Mouse (Mus musculus) hindbrain, embryonic 10.5 days (tissue): ENCODE measurements around the gene Pphln1. TPM values are rescaled to one million over a fixed set of nuclear protein-coding genes. Genes with fewer than 3 reads are reported as not detected.
"Not testable (repeated sequence)": the region's sequence is repeated elsewhere in the genome, so short reads cannot be mapped to it uniquely, and the experiment has no call there.

Experiments
- DNase-seq: peaks from one replicate; pipeline ENCODE4 v3.0.0-alpha.2; 2017; ENCODE audit warnings: low spot score
- H3K27ac ChIP-seq: fragments of 300-500 bp; sonication (generic); 2 replicates; pipeline ENCODE4 v1.5.1; 2016; ENCODE audit warnings: mild to moderate bottlenecking, moderate library complexity
- H3K27me3 ChIP-seq: fragments of 300-500 bp; sonication (generic); 2 replicates; pipeline ENCODE4 v1.6.1; 2016; ENCODE audit warnings: mild to moderate bottlenecking; ENCODE audit not compliant: poor library complexity, insufficient read depth, severe bottlenecking
- H3K36me3 ChIP-seq: fragments of 300-500 bp; sonication (generic); 2 replicates; pipeline ENCODE4 v1.6.1; 2016; ENCODE audit warnings: mild to moderate bottlenecking, moderate library complexity
- H3K4me1 ChIP-seq: fragments of 300-500 bp; sonication (generic); replicated peaks from 2 replicates; pipeline ENCODE4 v1.6.1; 2016; ENCODE audit warnings: mild to moderate bottlenecking
- H3K4me3 ChIP-seq: fragments of 300-500 bp; sonication (generic); 2 replicates; pipeline ENCODE4 v1.5.1; 2016; ENCODE audit warnings: mild to moderate bottlenecking, moderate library complexity
- H3K9me3 ChIP-seq: fragments of 300-500 bp; sonication (generic); 2 replicates; pipeline ENCODE4 v1.6.1; 2016; ENCODE audit warnings: mild to moderate bottlenecking, moderate library complexity
- WGBS: fragments of 180-500 bp; shearing (Covaris S2); methylation state at CpG from one replicate; pipeline ENCODE4 v1.1.7; 2016; 5-methylcytosine and 5-hydroxymethylcytosine counted together
- polyA plus RNA-seq: library from polyadenylated mRNA; unstranded; fragments of >200 nt; fragmentation: Nextera tagmentation; extraction: Ambion mirVana; gene quantifications from 2 replicates; pipeline ENCODE4 v1.2.1, GENCODE M21; 2016

Pphln1 gene
- 86.0 and 95.9 TPM in 2 replicates for polyA plus RNA-seq

DNA sequence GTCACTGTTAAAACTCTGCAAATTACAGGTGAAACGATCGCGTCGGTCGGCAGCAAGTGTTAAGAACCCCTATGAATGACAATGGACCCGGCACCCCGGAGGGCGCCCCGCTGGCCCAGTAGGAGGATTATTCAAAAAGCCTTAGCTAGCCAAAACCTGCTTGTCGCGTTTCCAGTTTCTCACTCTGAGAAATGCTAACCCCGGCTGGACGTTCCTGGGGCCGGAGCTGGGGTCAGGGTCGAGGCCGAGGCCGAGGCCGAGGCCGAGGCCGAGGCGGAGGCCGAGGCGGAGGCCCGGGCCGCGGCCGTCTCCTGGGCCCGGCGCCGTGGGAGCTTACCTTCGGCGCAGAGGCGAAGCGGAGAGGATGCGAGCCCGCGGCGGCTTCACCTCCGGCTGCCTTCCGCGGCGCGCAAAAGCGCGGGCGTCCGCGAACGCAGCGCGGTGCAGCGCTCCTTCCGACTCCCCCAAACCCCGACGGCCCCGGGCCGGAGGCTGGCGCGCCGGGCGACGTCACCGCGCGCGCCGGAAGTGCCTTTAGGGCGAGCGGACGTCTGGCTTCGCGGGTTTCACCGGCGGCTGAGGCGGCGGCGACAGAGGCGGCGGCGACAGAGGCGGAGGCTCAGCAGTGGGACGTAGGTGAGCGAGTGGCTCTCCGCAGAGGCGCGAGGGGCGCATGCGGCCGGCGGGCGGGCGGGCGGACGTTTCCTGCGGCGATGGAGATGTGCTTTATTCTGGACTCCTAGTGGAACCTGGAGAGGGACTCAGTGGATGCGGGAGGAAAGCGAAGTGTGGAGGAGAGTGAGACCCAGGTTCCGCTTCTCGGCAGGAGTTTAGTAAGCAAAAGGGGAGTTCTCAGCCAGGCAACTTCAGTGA, at the start of gene Pphln1, which contains the start of gene Zcrb1:
Pphln1 (plus strand) TSS at position 525 of the 873 bp plus-strand sequence.
Zcrb1 (minus strand) TSS at position 509 of the 873 bp plus-strand sequence.
- peak; percentile 89 for DNase-seq
- H3K27me3 ChIP-seq = no peaks in the 10 kb centered on the region
- peaks cover 34% of the 10 kb centered on the region for H3K4me1 ChIP-seq
- peak within 1 kb of the TSS; percentile 91 for H3K4me3 ChIP-seq
- peak within 1 kb of the TSS; percentile 96 for H3K27ac ChIP-seq
- under 1% methylated on average over 100 of the region's 100 CpGs for WGBS
- peaks cover 33% of the 10 kb centered on the region for H3K36me3 ChIP-seq
- no peaks in the 10 kb centered on the region for H3K9me3 ChIP-seq

- no peak overlapping the region for H3K4me3 ChIP-seq
- H3K27me3 ChIP-seq = no peaks in the 10 kb centered on the region
- no peak overlapping the region for H3K27ac ChIP-seq
- WGBS = 90% methylated on average over 18 of the region's 19 CpGs
- no peaks in the 10 kb centered on the region for H3K9me3 ChIP-seq
- H3K36me3 ChIP-seq = no peaks in the 10 kb centered on the region
- no peak for DNase-seq
- no peaks in the 10 kb centered on the region for H3K4me1 ChIP-seq
Observed at GRCm38 (mm10) chr15:93358346-93359095, 39.6 kb upstream of the Pphln1 start.

- H3K4me3 ChIP-seq = no peak overlapping the region
- H3K36me3 ChIP-seq = no peaks in the 10 kb centered on the region
- no peaks in the 10 kb centered on the region for H3K27me3 ChIP-seq
- H3K4me1 ChIP-seq = no peaks in the 10 kb centered on the region
- H3K27ac ChIP-seq = no peak overlapping the region
- H3K9me3 ChIP-seq = no peaks in the 10 kb centered on the region
- 91% methylated on average over 6 of the region's 6 CpGs for WGBS
- DNase-seq = no peak
Observed at GRCm38 (mm10) chr15:93365561-93365960, 32.6 kb upstream of the Pphln1 start.

DNA sequence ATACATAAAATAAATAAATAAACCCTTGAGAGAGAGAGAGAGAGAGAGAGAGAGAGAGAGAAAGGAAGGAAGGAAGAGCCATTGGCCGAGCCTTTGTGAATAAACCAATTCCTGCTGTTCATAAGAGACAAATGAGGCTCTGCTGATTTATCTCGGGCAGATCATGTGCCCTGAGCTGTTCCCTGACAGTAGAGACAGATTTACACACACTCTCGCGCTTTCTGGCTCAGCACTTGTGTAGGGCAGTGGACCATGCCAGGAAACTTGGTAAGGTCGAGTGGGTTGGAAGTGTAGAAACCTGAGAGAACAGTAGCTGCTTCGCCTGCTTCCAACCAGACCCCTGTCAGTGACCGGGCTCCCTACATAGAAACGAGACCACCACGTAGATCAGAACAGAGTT, 29.6 kb upstream of the Pphln1 start:
- DNase-seq = no peak
- H3K9me3 ChIP-seq = no peaks in the 10 kb centered on the region
- H3K27ac ChIP-seq = no peak overlapping the region
- no peaks in the 10 kb centered on the region for H3K4me1 ChIP-seq
- WGBS = 74% methylated on average over 9 of the region's 9 CpGs
- H3K4me3 ChIP-seq = no peak overlapping the region
- H3K27me3 ChIP-seq = no peaks in the 10 kb centered on the region
- no peaks in the 10 kb centered on the region for H3K36me3 ChIP-seq

DNA sequence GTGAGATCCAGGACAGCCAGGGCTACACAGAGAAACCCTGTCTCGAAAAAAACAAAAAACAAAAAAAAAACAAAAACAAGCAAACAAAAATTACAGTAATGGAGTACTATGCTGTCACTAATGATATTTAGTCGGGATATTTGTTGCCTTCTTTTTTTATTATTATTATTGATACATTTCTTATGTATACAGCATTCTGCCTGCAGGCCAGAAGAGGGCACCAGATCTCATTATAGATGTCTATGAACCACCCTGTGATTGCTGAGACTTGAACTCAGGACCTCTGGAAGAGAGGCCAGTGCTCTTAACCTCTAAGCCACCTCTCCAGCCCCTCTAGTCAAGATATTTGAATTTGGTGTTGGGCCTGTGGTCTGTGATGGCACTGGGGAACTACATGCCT, 26.3 kb upstream of the Pphln1 start:
- no peaks in the 10 kb centered on the region for H3K36me3 ChIP-seq

GRCm38 (mm10) chr15:93372525-93373119, 25.5 kb upstream of the Pphln1 start:
- not testable (repeated sequence) for H3K27ac ChIP-seq, DNase-seq, H3K4me3 ChIP-seq, H3K36me3 ChIP-seq, H3K4me1 ChIP-seq, H3K27me3 ChIP-seq, H3K9me3 ChIP-seq

More for the DNA sequence above, 26.3 kb upstream of the Pphln1 start:
- DNase-seq = no peak
- no peak overlapping the region for H3K27ac ChIP-seq
- no peaks in the 10 kb centered on the region for H3K4me1 ChIP-seq
- WGBS = 86% methylated on average over 2 of the region's 2 CpGs
- no peaks in the 10 kb centered on the region for H3K27me3 ChIP-seq
- H3K4me3 ChIP-seq = no peak overlapping the region
- H3K9me3 ChIP-seq = no peaks in the 10 kb centered on the region

- H3K9me3 ChIP-seq = no peaks in the 10 kb centered on the region
- no peak overlapping the region for H3K27ac ChIP-seq
- H3K4me3 ChIP-seq = no peak overlapping the region
- DNase-seq = no peak
- no peaks in the 10 kb centered on the region for H3K4me1 ChIP-seq
- no peaks in the 10 kb centered on the region for H3K36me3 ChIP-seq
- no peaks in the 10 kb centered on the region for H3K27me3 ChIP-seq
- 92% methylated on average over 5 of the region's 5 CpGs for WGBS
Observed at GRCm38 (mm10) chr15:93375696-93376095, 22.5 kb upstream of the Pphln1 start.

DNA sequence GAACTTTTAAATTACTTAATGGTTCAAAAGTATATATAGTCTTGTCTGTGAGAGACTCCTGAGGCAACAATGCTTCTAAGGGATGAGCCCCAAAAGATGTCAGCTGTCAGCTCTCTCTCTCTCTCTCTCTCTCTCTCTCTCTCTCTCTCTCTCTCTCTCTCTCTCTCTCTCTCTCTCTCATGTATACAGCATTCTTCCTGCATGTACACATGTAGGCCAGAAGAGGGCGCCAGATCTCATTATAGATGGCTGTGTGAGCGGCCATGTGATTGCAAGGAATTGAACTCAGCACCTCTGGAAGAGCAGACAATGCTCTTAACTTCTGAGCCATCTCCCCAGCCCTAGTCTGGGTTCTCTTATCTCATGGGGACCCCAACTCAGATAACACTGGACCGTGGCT, 19.0 kb upstream of the Pphln1 start:
- no peak for DNase-seq
- peaks cover 7% of the 10 kb centered on the region for H3K36me3 ChIP-seq
- no peaks in the 10 kb centered on the region for H3K9me3 ChIP-seq
- no peak overlapping the region for H3K4me3 ChIP-seq
- 80% methylated on average over 3 of the region's 3 CpGs for WGBS
- H3K27me3 ChIP-seq = no peaks in the 10 kb centered on the region
- no peak overlapping the region for H3K27ac ChIP-seq
- no peaks in the 10 kb centered on the region for H3K4me1 ChIP-seq

- H3K27ac ChIP-seq = no peak overlapping the region
- H3K36me3 ChIP-seq = peaks cover 27% of the 10 kb centered on the region
- no peaks in the 10 kb centered on the region for H3K4me1 ChIP-seq
- 70% methylated on average over 5 of the region's 5 CpGs for WGBS
- H3K27me3 ChIP-seq = no peaks in the 10 kb centered on the region
- H3K4me3 ChIP-seq = no peak overlapping the region
- no peak for DNase-seq
- H3K9me3 ChIP-seq = no peaks in the 10 kb centered on the region
Observed at GRCm38 (mm10) chr15:93381337-93381736, 16.8 kb upstream of the Pphln1 start.

- WGBS = 2% methylated on average over 11 of the region's 11 CpGs
- Histone ChIP-seq H3K4me1 (peaks cover 34% of the 10 kb centered on the region), H3K36me3 (peaks cover 41% of the 10 kb centered on the region), H3K27me3 (no peaks in the 10 kb centered on the region), H3K27ac (peak overlapping the region; percentile 96), H3K9me3 (no peaks in the 10 kb centered on the region), H3K4me3 (peak overlapping the region; percentile 91)
- DNase-seq = no peak
Observed at GRCm38 (mm10) chr15:93397269-93397668, 881 bp upstream of the Pphln1 start.

DNA sequence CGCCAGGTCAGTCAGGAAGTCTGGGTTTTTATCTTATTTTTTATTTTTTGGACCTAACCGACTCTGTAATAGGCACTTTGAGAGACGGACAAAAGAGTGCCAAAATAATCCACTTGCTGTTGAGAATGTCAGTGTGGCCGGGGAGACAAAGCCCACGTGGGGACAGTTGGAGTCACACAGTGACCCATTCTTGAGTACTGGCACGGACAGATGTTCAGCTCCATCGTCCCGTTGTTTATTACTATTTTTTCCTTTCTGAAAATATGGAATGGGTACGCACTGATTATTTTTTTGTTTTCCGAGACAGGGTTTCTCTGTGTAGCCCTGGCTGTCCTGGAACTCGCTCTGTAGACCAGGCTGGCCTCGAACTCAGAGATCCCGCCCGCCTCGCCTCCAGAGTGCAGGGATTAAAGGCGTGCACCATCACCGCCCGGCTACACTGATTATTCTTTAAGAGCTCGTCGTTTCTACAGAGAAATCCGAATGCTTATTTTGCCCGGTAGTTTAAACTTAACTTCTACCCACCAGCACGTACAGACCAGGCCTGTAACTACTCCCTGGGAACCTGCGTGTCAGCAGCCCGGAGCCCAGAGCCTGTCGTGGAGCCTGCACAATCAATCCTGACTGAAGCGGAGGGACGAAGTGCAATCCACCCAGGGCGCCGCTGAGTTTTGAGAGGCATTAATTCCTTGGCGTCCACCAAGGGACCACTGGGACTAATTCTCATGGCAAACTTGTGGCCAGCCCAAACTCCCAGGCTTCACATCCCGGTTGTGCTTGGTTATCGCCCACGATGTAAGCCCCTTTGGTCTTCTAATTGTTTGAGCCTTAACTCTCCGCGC, 770 bp downstream of the Pphln1 start:
- Histone ChIP-seq H3K4me1 (peaks cover 34% of the 10 kb centered on the region), H3K27ac (peak overlapping the region; percentile 96), H3K9me3 (no peaks in the 10 kb centered on the region), H3K27me3 (no peaks in the 10 kb centered on the region), H3K36me3 (peaks cover 25% of the 10 kb centered on the region), H3K4me3 (peak overlapping the region; percentile 91)
- under 1% methylated on average over 36 of the region's 36 CpGs for WGBS
- DNase-seq = peak; percentile 33

GRCm38 (mm10) chr15:93401446-93401845, 3.3 kb downstream of the Pphln1 start:
- H3K36me3 ChIP-seq = peaks cover 9% of the 10 kb centered on the region
- H3K27ac ChIP-seq = no peak overlapping the region
- no peaks in the 10 kb centered on the region for H3K9me3 ChIP-seq
- no peaks in the 10 kb centered on the region for H3K27me3 ChIP-seq
- DNase-seq = no peak
- 83% methylated on average over 4 of the region's 4 CpGs for WGBS
- H3K4me3 ChIP-seq = no peak overlapping the region
- H3K4me1 ChIP-seq = peaks cover 32% of the 10 kb centered on the region
